Mouse (Mus musculus): ENCODE measurements around the gene Prss53. TPM values are rescaled to one million over a fixed set of nuclear protein-coding genes. Genes with fewer than 3 reads are reported as not detected.
A peak's percentile ranks its signal among the peaks of the same experiment; 100 is the strongest.
"Not testable (repeated sequence)": the region's sequence is repeated elsewhere in the genome, so short reads cannot be mapped to it uniquely, and the experiment has no call there.

The Prss53 gene
- polyA plus RNA-seq, 1 experiment from 2014 or later, result 0.21 TPM

DNA sequence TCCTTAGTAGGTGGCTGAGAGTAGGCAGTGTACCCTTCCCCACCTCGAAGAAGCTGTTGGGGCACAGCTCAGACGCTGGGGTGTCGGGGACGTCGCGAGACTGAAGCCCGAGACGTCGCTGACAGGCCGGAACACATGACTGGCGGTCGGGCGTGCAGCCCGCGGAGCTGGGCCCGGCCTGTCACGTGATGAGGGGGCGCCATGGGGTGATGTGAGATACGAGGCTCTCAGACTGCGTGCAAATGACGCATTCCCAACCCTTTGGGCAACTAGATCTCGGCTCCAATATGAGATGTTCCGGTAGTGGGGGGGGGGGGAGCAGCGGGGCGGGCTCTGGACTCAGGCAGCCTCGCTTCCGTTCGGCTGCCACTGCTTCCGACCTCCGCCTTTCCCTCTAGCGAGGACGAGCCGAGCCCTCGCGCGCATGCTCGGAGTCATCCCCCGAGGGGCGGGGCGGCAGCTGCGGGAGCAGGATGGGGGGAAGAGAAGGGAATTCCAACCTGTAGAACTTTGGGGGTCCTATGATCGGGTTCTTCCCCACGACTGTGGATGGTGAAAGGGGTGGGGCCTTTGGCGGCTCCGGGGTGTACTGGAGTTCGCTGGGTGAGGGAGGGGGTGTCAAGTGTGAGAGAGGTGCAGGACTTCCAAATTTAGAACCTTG, 49.3 kb downstream of the Prss53 start:
- H3K27ac ChIP-seq (replicated peaks), result peak overlapping the region; percentile 92
- WGBS (ENCODE audit: insufficient replicate concordance), result under 1% methylated on average over 46 of the region's 46 CpGs
- H3K4me3 ChIP-seq (replicated peaks), result peak overlapping the region; percentile 79
- peaks cover 30% of the 10 kb centered on the region for H3K4me1 ChIP-seq (replicated peaks)
- H3K27me3 ChIP-seq, result no peaks in the 10 kb centered on the region
- no peaks in the 10 kb centered on the region for H3K9me3 ChIP-seq (replicated peaks)
- ATAC-seq (ENCODE audit: insufficient read depth), result peak; percentile 86
- peaks cover 18% of the 10 kb centered on the region for H3K36me3 ChIP-seq (replicated peaks)
- H3K9ac ChIP-seq, result peak overlapping the region; percentile 78
- peak overlapping the region; percentile 100 for H3K4me2 ChIP-seq

DNA sequence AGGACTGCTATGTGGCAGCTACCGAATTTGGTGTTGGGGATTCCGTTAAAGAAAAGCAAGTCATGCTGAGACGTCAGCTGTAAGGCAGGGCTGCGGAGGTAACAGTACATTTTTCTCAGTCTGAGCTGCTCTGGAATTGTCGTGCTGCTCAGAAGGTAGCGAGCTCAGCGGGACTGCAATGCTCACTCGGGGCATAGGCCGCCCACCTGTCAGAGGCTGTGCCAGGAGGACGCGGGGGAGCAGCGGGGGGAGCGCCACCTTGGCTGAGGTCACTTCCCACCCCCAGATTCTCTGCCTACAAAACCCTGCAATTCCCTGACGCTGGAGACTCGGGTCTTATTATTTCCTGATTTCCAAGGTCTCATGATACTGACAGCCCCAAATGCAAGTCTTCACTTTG, 49.9 kb downstream of the Prss53 start:
- WGBS (ENCODE audit: insufficient replicate concordance), result 6% methylated on average over 15 of the region's 15 CpGs
- H3K27ac ChIP-seq (replicated peaks), result peak overlapping the region; percentile 92
- H3K9me3 ChIP-seq (replicated peaks), result no peaks in the 10 kb centered on the region
- peak overlapping the region; percentile 100 for H3K4me2 ChIP-seq
- no peaks in the 10 kb centered on the region for H3K27me3 ChIP-seq
- H3K36me3 ChIP-seq (replicated peaks), result peaks cover 13% of the 10 kb centered on the region
- H3K4me1 ChIP-seq (replicated peaks), result peaks cover 30% of the 10 kb centered on the region
- 0 out of 2 replicates have a peak, but pooled peaks have one; percentile 13 for ATAC-seq (ENCODE audit: insufficient read depth)
- H3K4me3 ChIP-seq (replicated peaks), result peak overlapping the region; percentile 79
- peak overlapping the region; percentile 78 for H3K9ac ChIP-seq

- 80% methylated on average over 2 of the region's 2 CpGs for WGBS (ENCODE audit: insufficient replicate concordance)
- not testable (repeated sequence) for H3K9ac ChIP-seq; H3K4me2 ChIP-seq; H3K27ac ChIP-seq (replicated peaks); ATAC-seq (ENCODE audit: insufficient read depth); H3K27me3 ChIP-seq; H3K4me3 ChIP-seq (replicated peaks); H3K9me3 ChIP-seq (replicated peaks)
- peaks cover 13% of the 10 kb centered on the region for H3K36me3 ChIP-seq (replicated peaks)
- peaks cover 30% of the 10 kb centered on the region for H3K4me1 ChIP-seq (replicated peaks)
Measured at GRCm38 (mm10) chr7:127840031-127840430, 50.7 kb downstream of the Prss53 start.

DNA sequence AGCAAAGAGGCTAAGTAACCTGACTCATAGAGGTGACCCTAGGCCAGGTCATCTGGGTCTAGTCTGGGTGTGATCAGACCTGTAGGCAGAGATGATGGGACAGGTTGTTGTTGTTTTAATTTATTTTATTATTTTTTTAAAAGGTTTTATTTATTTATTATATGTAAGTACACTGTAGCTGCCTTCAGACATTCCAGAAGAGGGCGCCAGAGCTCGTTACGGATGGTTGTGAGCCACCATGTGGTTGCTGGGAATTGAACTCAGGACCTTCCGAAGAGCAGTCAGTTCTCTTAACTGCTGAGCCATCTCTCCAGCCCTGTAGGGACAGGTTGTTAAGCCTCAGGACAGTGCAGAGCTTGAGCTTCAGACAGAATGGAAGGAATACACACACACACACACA, 52.9 kb downstream of the Prss53 start:
- not testable (repeated sequence) for H3K27ac ChIP-seq (replicated peaks); H3K9ac ChIP-seq; H3K27me3 ChIP-seq; H3K4me2 ChIP-seq; H3K36me3 ChIP-seq (replicated peaks); ATAC-seq (ENCODE audit: insufficient read depth); H3K4me3 ChIP-seq (replicated peaks); H3K9me3 ChIP-seq (replicated peaks)
- WGBS (ENCODE audit: insufficient replicate concordance), result 73% methylated on average over 4 of the region's 4 CpGs
- peaks cover 27% of the 10 kb centered on the region for H3K4me1 ChIP-seq (replicated peaks)

DNA sequence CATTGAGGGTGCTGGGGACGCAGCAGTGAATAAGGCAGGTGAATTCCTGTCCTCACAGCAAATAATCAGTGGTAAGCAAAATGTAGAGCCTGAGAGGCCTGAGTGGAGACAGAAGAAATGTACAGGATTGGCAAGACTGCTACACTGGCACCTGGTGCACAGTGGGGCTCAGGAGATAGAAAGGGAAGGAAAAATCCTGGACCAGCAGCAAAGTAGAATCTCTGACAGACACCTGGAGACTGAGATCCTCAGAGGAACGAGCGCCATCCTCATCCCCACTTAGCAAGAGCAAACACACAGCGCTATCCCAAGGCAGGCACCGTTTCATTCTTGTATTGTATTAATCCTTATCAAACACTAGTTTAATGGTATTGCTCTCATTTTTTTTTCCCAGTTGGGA, 53.3 kb downstream of the Prss53 start:
- Histone ChIP-seq H3K4me3 (replicated peaks) (no peak overlapping the region), H3K9me3 (replicated peaks) (no peaks in the 10 kb centered on the region), H3K36me3 (replicated peaks) (no peaks in the 10 kb centered on the region), H3K27ac (replicated peaks) (no peak overlapping the region), H3K9ac (no peak overlapping the region), H3K4me2 (no peak overlapping the region), H3K4me1 (replicated peaks) (peaks cover 23% of the 10 kb centered on the region), H3K27me3 (no peaks in the 10 kb centered on the region)
- ATAC-seq (ENCODE audit: insufficient read depth), result no peak
- WGBS (ENCODE audit: insufficient replicate concordance), result 87% methylated on average over 5 of the region's 5 CpGs

Other genes with a start within 250 kb of the Prss53 start
- 22.9 and 23.7 TPM in 2 replicates for gene Bcl7c, start 182.0 kb downstream of the Prss53 start, polyA plus RNA-seq (2015; fragmentation: Nextera tagmentation; extraction: Ambion mirVana)
- gene Ctf1, start 178.2 kb downstream of the Prss53 start, polyA plus RNA-seq (2015; fragmentation: Nextera tagmentation; extraction: Ambion mirVana), result 2.7 and 2.8 TPM in 2 replicates
- 0.06 and 0.10 TPM in 2 replicates for gene Ctf2, start 158.8 kb downstream of the Prss53 start, polyA plus RNA-seq (2015; fragmentation: Nextera tagmentation; extraction: Ambion mirVana)
- gene Fbxl19, start 146.4 kb downstream of the Prss53 start, polyA plus RNA-seq (2015; fragmentation: Nextera tagmentation; extraction: Ambion mirVana), result 2.8 and 2.9 TPM in 2 replicates
- 11.0 and 13.1 TPM in 2 replicates for gene Orai3, start 121.2 kb downstream of the Prss53 start, polyA plus RNA-seq (2015; fragmentation: Nextera tagmentation; extraction: Ambion mirVana)
- gene Setd1a, start 114.3 kb downstream of the Prss53 start, polyA plus RNA-seq (2015; fragmentation: Nextera tagmentation; extraction: Ambion mirVana), result 9.2 and 9.3 TPM in 2 replicates
- gene Gm49388, start 105.4 kb downstream of the Prss53 start, polyA plus RNA-seq (2015; fragmentation: Nextera tagmentation; extraction: Ambion mirVana), result not detected in 2 replicates
- 55.9 and 75.3 TPM in 2 replicates for gene Hsd3b7, start 90.4 kb downstream of the Prss53 start, polyA plus RNA-seq (2015; fragmentation: Nextera tagmentation; extraction: Ambion mirVana)
- gene Stx4a, start 66.7 kb downstream of the Prss53 start, polyA plus RNA-seq (2015; fragmentation: Nextera tagmentation; extraction: Ambion mirVana), result 14.6 and 14.9 TPM in 2 replicates
- gene Stx1b, start 66.4 kb downstream of the Prss53 start, polyA plus RNA-seq (2015; fragmentation: Nextera tagmentation; extraction: Ambion mirVana), result 0.43 and 0.44 TPM in 2 replicates
- 3.8 and 5.0 TPM in 2 replicates for gene Zfp646, start 14.7 kb downstream of the Prss53 start, polyA plus RNA-seq (2015; fragmentation: Nextera tagmentation; extraction: Ambion mirVana)
- 5.7 and 6.8 TPM in 2 replicates for gene Zfp668, start 14.1 kb downstream of the Prss53 start, polyA plus RNA-seq (2015; fragmentation: Nextera tagmentation; extraction: Ambion mirVana)
- not detected in 2 replicates for gene Gm21974, start 4.5 kb upstream of the Prss53 start, polyA plus RNA-seq (2015; fragmentation: Nextera tagmentation; extraction: Ambion mirVana)
- gene Vkorc1, start 4.6 kb upstream of the Prss53 start, polyA plus RNA-seq (2015; fragmentation: Nextera tagmentation; extraction: Ambion mirVana), result 122 and 141 TPM in 2 replicates
- 51.5 and 59.2 TPM in 2 replicates for gene Bckdk, start 13.1 kb upstream of the Prss53 start, polyA plus RNA-seq (2015; fragmentation: Nextera tagmentation; extraction: Ambion mirVana)
- gene Kat8, start 21.5 kb upstream of the Prss53 start, polyA plus RNA-seq (2015; fragmentation: Nextera tagmentation; extraction: Ambion mirVana), result 15.0 TPM in 2 replicates
- gene Prss8, start 39.1 kb upstream of the Prss53 start, polyA plus RNA-seq (2015; fragmentation: Nextera tagmentation; extraction: Ambion mirVana), result 13.9 and 17.4 TPM in 2 replicates
- 2.7 and 3.3 TPM in 2 replicates for gene Prss36, start 55.8 kb upstream of the Prss53 start, polyA plus RNA-seq (2015; fragmentation: Nextera tagmentation; extraction: Ambion mirVana)
- gene Fus, start 76.5 kb upstream of the Prss53 start, polyA plus RNA-seq (2015; fragmentation: Nextera tagmentation; extraction: Ambion mirVana), result 120 and 123 TPM in 2 replicates
- 24.9 and 29.1 TPM in 2 replicates for gene Pycard, start 102.9 kb upstream of the Prss53 start, polyA plus RNA-seq (2015; fragmentation: Nextera tagmentation; extraction: Ambion mirVana)
- gene Trim72, start 113.0 kb upstream of the Prss53 start, polyA plus RNA-seq (2015; fragmentation: Nextera tagmentation; extraction: Ambion mirVana), result 0.25 and 0.38 TPM in 2 replicates
- gene Itgam, start 171.7 kb upstream of the Prss53 start, polyA plus RNA-seq (2015; fragmentation: Nextera tagmentation; extraction: Ambion mirVana), result 6.0 TPM in 2 replicates
- gene Gm49368, start 171.7 kb upstream of the Prss53 start, polyA plus RNA-seq (2015; fragmentation: Nextera tagmentation; extraction: Ambion mirVana), result 0.20 TPM in 1 of 2 replicates, not detected in the other
- 0.13 and 0.21 TPM in 2 replicates for gene Itgax, start 238.6 kb upstream of the Prss53 start, polyA plus RNA-seq (2015; fragmentation: Nextera tagmentation; extraction: Ambion mirVana)

Data from liver, embryonic 15.5 days (tissue).